Mouse (Mus musculus): ENCODE measurements around the gene Gpc1. TPM values are rescaled to one million over a fixed set of nuclear protein-coding genes. Genes with fewer than 3 reads are reported as not detected.

Gpc1 gene
- total RNA-seq, 2 experiments from 2014 or later, result 154 to 168 TPM

GRCm38 (mm10) chr1:92832011-92833010 is 866 bp downstream of the Gpc1 start:
- intact Hi-C loops (cut with DNase I), result loop anchor here (2.0 to 5.0 kb wide), 3 partner anchors 60 to 310 kb away; no protein-coding TSS in a partner anchor

GRCm38 (mm10) chr1:92833987-92834706 is 2.7 kb downstream of the Gpc1 start:
- intact Hi-C loops (cut with DNase I), result loop anchor here (1.0 to 5.0 kb wide), 5 partner anchors 62 to 312 kb away; no protein-coding TSS in a partner anchor
- DNase-seq, result peak; percentile 87 to 89

More at GRCm38 (mm10) chr1:92832011-92833010, 866 bp downstream of the Gpc1 start:
- peak; percentile 72 to 77 for DNase-seq

GRCm38 (mm10) chr1:92837931-92838833 is 6.7 kb downstream of the Gpc1 start:
- DNase-seq, result peak; percentile 34 to 39
- intact Hi-C loops (cut with DNase I), result no loop called here

GRCm38 (mm10) chr1:92839211-92839610 is 7.8 kb downstream of the Gpc1 start:
- DNase-seq, result no peak
- intact Hi-C loops (cut with DNase I), result no loop called here

GRCm38 (mm10) chr1:92840231-92840890 is 8.9 kb downstream of the Gpc1 start:
- DNase-seq, result peak in 1 of 2 experiments; percentile 36
- intact Hi-C loops (cut with DNase I), result loop anchor here (5.0 kb wide), 1 partner anchor 57 kb away; no protein-coding TSS in a partner anchor

GRCm38 (mm10) chr1:92841427-92841826 is 10.0 kb downstream of the Gpc1 start:
- no peak for DNase-seq
- intact Hi-C loops (cut with DNase I), result loop anchor here (5.0 kb wide), 1 partner anchor 56 kb away; no protein-coding TSS in a partner anchor

- DNase-seq, result no peak
- intact Hi-C loops (cut with DNase I), result no loop called here
These were observed 14.4 kb downstream of the Gpc1 start for GRCm38 (mm10) chr1:92845889-92846288.

- DNase-seq, result no peak
- intact Hi-C loops (cut with DNase I), result no loop called here
These were observed 16.7 kb downstream of the Gpc1 start for GRCm38 (mm10) chr1:92847873-92848839.

GRCm38 (mm10) chr1:92849491-92849890 is 18.0 kb downstream of the Gpc1 start:
- intact Hi-C loops (cut with DNase I), result no loop called here

GRCm38 (mm10) chr1:92849938-92850574 is 18.6 kb downstream of the Gpc1 start:
- no peak for DNase-seq
- intact Hi-C loops (cut with DNase I), result no loop called here

More at GRCm38 (mm10) chr1:92849491-92849890, 18.0 kb downstream of the Gpc1 start:
- no peak for DNase-seq

GRCm38 (mm10) chr1:92852450-92852849 is 21.0 kb downstream of the Gpc1 start:
- intact Hi-C loops (cut with DNase I), result no loop called here
- peak; percentile 40 to 45 for DNase-seq

GRCm38 (mm10) chr1:92861503-92861902 is 30.1 kb downstream of the Gpc1 start:
- no peak for DNase-seq
- intact Hi-C loops (cut with DNase I), result no loop called here

- DNase-seq, result no peak
- intact Hi-C loops (cut with DNase I), result no loop called here
These were observed 31.8 kb downstream of the Gpc1 start for GRCm38 (mm10) chr1:92863268-92863667.

GRCm38 (mm10) chr1:92866170-92866569 is 34.7 kb downstream of the Gpc1 start:
- intact Hi-C loops (cut with DNase I), result no loop called here
- DNase-seq, result no peak

- DNase-seq, result no peak
- intact Hi-C loops (cut with DNase I), result no loop called here
These were observed 38.5 kb downstream of the Gpc1 start for GRCm38 (mm10) chr1:92869985-92870384.

GRCm38 (mm10) chr1:92872666-92873065 is 41.2 kb downstream of the Gpc1 start:
- DNase-seq, result no peak
- intact Hi-C loops (cut with DNase I), result no loop called here

GRCm38 (mm10) chr1:92874011-92874410 is 42.6 kb downstream of the Gpc1 start:
- intact Hi-C loops (cut with DNase I), result no loop called here
- DNase-seq, result no peak
